Mouse (Mus musculus) urinary bladder, postnatal 10 days (tissue): Measurements from ENCODE around the gene Sin3b.
A peak's percentile ranks its signal among the peaks of the same experiment; 100 is the strongest.
"Not testable (repeated sequence)": the region's sequence is repeated elsewhere in the genome, so short reads cannot be mapped to it uniquely, and the experiment has no call there.

Experiments used
- DNase-seq: peaks from one replicate; pipeline ENCODE4 v3.0.0; 2022; ENCODE audit warnings: low spot score

Sin3b gene

GRCm38 (mm10) chr8:72722769-72723650 is at the start of gene Sin3b:
Gene Sin3b, plus strand, starts transcription at chr8:72723285.
- DNase-seq: peak; percentile 78

- no peak for DNase-seq
Observed at GRCm38 (mm10) chr8:72674184-72674583, 48.9 kb upstream of the Sin3b start.

GRCm38 (mm10) chr8:72676436-72676835 is 46.6 kb upstream of the Sin3b start:
- no peak for DNase-seq

- not testable (repeated sequence) for DNase-seq
Observed at GRCm38 (mm10) chr8:72676844-72677243, 46.2 kb upstream of the Sin3b start.

- no peak for DNase-seq
Observed at GRCm38 (mm10) chr8:72677331-72677730, 45.8 kb upstream of the Sin3b start.

GRCm38 (mm10) chr8:72680133-72680532 is 43.0 kb upstream of the Sin3b start:
- DNase-seq: no peak

GRCm38 (mm10) chr8:72682051-72682687 is 40.9 kb upstream of the Sin3b start:
- no peak for DNase-seq

- no peak for DNase-seq
Observed at GRCm38 (mm10) chr8:72683010-72683521, 40.0 kb upstream of the Sin3b start.

GRCm38 (mm10) chr8:72683572-72684099 is 39.4 kb upstream of the Sin3b start:
- not testable (repeated sequence) for DNase-seq

GRCm38 (mm10) chr8:72698349-72698926 is 24.6 kb upstream of the Sin3b start:
- DNase-seq: no peak

- no peak for DNase-seq
Observed at GRCm38 (mm10) chr8:72712569-72712968, 10.5 kb upstream of the Sin3b start.

- no peak for DNase-seq
Observed at GRCm38 (mm10) chr8:72716594-72716993, 6.5 kb upstream of the Sin3b start.

- DNase-seq: no peak
Observed at GRCm38 (mm10) chr8:72720541-72720940, 2.5 kb upstream of the Sin3b start.

- DNase-seq: no peak
Observed at GRCm38 (mm10) chr8:72723651-72724001, 541 bp downstream of the Sin3b start.

GRCm38 (mm10) chr8:72728636-72729035 is 5.6 kb downstream of the Sin3b start:
- no peak for DNase-seq

GRCm38 (mm10) chr8:72735001-72735400 is 11.9 kb downstream of the Sin3b start:
- no peak for DNase-seq

- no peak for DNase-seq
Observed at GRCm38 (mm10) chr8:72736868-72737267, 13.8 kb downstream of the Sin3b start.

GRCm38 (mm10) chr8:72746061-72746460 is 23.0 kb downstream of the Sin3b start:
- no peak for DNase-seq

- no peak for DNase-seq
Observed at GRCm38 (mm10) chr8:72749846-72750245, 26.8 kb downstream of the Sin3b start.

GRCm38 (mm10) chr8:72750266-72750665 is 27.2 kb downstream of the Sin3b start:
- peak; percentile 4 for DNase-seq

- peak; percentile 1 for DNase-seq
Observed at GRCm38 (mm10) chr8:72751126-72751525, 28.0 kb downstream of the Sin3b start.

- no peak for DNase-seq
Observed at GRCm38 (mm10) chr8:72752289-72752688, 29.2 kb downstream of the Sin3b start.

GRCm38 (mm10) chr8:72753165-72753564 is 30.1 kb downstream of the Sin3b start:
- DNase-seq: no peak
